Mouse (Mus musculus): ENCODE data around the gene Wdr78.

Gene Wdr78

DNA sequence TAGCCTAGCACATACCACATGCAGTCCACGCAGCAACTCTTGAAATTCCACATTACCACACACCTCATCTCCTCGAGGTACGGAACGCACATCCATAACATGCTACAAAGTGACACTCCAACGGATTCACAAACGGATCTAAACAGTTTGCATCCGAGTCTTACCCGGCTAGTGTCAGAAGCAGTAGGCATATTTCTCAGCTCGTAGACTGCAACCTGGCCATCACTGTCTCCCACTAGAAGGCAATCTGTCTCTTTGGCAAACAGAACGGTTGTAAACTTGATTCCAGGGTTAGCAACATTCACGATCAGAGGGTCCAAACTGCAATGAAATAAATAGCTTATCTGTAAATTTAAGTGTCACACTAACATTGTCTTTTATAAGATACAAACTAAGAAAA, 66.3 kb downstream of the Wdr78 start:
- no peak for DNase-seq

DNA sequence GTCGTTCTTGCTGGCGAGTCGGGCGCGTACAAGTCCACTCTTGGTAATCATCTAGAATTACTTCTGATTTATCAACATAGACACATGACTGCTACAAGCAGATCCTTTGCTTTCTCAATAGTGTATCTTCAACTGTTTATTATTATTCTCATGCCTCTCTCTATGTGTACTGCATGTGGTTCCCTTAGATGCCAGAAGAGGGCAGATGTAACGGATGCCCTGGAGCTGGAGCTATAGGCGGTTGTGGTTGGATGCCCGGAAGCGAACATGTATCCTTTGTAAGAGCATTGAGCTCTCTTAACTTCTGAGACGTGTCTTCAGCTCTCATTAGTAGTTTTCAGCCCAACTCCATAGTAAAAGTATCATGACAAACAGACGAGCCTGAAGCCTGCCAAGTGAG, 71.4 kb downstream of the Wdr78 start:
- DNase-seq, result no peak

DNA sequence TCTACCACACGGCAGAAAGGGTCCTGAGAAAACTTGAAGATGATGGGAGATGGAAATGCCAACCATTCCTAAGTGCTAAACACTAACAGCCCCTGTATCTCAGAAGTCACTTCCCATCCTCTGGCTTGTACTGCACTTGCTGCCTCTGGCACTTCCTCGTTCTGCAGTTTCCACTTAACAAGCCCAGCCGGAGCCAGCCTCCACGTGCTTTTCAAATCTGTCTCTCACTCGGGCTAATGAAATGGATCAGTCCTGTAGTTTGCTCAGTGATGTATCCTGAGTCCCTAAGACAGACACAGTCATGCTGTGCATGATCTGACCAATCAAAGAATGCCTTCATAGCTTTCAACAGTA, 74.5 kb downstream of the Wdr78 start:
- peak; percentile 35 to 38 for DNase-seq

DNA sequence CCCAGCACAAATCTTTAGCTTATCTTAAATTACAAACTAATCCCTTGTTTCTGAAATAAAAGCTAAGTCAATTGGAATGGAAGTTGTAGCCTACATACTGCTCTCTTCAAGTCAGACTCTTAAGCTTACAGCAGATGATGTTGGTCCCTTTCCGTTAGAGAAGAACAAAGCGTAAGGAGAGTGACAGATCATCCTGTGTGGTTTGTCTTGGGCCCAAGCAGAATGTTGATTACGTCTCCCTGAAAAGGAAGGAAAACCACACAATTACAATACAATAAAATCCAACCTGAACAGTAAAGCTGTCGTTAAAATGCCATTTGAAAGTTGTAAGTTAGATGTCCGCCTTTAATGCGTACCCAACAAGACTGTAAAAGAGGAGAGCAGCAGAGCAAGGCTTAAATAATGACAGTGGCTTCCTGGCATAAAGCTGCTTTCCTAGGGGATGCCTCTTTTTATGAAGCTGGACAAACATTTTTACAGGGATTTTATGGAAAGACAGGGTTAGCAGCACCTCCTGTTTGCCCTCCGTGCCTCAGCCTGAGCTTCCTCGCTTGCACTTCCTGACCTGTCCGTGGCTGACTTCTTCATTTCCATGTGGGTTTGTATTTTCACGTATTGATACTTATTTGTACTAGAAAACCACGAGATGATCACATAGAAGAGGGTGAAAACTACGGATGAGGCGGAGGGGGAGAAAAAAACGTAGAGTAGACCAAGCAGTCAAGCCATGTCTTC, 75.1 kb downstream of the Wdr78 start:
- DNase-seq, result no peak

DNA sequence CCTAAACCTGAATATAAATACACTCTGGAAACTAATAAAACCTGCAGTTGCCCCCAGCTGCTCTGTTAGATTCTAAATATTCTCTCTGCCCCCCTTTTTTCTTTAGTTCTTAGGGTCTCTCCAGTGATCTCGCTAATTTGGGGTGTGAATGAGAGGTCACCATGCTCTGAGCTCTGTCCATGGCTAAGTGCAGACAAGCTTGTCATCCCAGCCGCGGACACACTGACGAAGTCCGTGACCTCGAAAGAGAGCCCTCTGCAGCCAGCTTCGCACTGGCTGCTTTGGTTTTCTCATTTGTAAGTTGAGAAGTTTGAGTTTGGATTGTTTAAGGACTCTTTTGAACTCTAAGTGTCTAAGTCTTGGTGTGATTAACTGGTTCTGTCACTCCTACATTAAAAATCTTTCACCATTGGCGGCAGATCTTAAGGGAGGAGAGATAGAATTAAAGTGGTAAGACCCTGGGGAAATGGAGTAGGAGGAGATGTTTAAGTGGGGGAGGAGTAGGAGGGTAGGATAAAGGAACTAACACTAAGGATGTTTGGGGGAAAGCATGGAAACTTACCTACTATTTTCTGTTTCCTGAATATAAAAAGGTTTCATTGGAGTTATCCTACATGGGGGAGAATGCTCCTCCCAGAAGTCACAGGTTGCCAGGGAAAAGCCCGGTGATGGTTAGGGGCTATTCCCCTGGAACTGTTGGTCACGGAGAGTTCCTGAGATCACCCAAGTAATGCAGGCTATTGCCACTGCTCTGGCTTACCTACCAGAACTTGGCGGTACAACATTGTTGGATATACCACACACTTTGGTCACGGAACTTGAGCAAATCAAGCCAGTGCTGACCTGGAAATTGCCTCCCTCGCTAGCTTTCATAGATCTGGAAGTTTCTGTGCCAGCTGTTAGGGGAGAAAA, 85.9 kb downstream of the Wdr78 start:
- DNase-seq, result no peak

DNA sequence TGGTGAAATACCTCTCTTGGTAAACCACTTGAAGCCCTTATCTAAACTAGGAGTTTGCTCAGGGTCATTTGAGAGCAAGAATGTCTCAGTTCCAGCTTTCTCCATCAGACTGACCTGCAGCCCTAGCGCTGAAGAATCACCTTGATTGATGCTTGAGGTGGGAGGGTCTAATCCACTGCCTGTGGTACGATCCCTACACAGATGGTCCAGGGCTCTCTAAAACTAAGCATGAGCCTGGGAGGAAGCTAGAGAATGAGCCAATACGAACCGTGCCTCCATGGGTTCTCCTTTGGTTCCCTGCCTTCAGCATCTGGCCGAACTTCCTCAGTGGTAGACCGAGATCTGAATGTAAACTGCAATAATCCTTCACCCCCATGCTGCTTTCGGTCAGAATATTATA, 86.6 kb downstream of the Wdr78 start:
- DNase-seq, result no peak

DNA sequence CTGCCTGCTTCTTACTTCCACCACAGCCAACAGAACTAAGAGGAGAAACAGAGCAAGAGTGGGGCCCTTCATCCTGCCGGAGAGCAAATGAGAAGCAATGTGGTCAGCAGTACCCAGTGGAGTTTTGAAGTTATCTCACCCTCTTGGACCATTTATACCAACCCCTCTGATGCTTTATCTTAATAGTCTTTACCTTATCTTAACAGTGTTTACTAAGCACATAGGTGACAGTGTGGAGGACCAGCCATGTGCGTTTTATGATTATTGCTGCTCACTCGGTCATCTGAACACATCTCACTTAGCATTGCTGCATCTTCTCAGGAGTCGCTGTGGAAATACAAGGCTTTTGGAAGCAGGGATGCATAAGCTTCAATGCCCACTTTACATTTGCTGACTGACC, 87.7 kb downstream of the Wdr78 start, which contains the start of gene Insl5:
Gene Insl5, minus strand, starts transcription at position 222 of the 400 bp plus-strand sequence.
- no peak for DNase-seq

DNA sequence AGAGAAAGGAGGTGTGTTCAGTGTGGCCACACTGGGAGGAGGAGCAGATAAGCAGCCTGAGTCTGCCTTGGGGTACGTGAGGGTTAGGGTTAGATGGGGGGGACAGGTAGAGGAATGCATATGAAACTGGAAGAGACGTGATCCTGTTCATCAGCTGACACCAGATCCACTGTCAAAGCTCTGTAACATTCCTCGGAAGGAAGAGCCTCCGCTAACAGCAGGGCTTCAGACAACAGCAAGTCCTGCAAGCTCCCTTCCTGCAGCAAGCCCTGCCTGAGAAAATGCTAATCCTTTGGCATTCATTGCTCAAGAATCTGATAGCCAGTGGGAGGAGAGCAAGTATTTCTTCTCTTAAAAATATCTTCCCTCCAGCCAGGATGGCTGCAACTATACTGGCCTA, 100.9 kb downstream of the Wdr78 start:
- no peak for DNase-seq

DNA sequence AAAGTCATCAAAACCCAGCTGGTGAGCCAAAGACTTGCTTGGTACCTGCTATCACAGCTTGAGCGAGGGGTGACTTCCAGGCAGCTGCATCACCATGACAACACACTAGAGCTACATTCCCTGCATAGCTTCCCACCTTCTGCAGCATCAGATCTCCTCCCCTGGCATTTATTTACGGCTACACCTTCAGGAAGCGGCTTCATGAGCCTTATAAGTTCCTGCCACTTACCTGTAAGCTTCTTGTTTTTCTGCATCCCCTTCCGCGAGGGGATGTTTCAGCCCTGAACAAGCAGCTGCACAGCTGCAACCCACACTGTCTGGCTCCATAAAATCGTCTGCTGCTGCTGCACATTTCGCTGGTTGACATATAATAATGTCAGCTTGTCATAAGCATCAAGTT, 102.5 kb downstream of the Wdr78 start:
- peak; percentile 52 to 73 for DNase-seq

DNA sequence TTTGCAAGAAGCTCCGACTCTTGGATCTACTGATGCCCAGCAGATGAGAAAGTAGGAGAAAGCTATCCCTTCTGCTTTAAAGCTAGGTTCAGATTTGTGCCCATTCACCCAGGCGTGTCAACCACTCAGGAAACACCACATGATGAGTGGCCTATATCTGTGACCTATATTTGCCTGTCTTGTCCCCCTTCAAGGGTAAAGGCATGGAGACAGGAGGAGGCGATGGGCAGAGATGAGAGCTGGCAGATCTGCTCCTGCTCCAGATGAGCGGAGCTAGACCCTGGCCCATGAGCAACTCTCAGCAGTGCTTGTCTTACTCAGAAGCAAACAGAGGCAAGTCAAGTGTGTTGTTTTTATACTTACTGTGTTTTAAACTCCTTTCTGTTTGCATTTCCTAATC, 103.6 kb downstream of the Wdr78 start:
- peak; percentile 49 for DNase-seq

DNA sequence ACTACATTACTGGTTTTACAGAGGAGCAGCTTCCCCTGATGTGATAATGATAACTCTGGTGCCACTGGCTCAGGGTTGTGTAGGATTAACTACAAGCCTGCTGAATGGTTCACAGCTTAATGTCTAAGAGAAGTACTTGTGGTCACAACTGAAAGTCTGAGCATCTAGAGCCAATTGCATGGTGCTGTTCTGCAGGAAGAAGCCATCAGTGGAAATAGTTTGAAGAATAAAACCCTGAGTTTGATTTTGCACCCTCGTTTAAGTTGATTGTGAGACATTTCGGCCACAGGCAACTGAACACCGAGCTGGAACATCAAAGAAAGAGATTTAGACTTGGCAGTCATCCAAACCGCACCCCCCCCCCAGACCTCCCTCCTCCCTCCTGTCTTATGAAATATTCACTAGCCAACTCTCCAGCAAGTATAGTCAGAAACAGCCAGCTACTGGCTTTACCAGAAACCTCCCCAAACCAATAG, 107.4 kb downstream of the Wdr78 start:
- DNase-seq, result peak in 1 of 2 experiments; percentile 38

DNA sequence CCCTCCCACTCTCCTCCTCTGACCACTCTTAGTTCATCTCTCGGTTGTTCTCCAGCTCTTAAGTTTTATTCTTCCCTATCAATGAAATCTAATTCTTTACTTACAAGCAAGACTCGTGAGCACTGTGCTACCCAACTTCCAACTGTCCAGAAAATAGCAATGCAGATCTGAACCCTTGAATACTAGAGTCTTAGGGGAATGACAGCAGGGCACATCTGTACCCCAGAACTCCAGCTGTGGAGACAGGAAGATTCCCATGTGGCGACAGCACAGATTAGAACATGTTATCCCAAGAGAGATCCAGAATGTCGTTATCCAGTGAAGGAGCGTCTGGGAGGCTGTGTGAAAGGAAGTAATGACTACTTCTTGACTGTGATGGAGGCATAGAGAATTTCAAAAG, 108.1 kb downstream of the Wdr78 start:
- DNase-seq, result no peak

DNA sequence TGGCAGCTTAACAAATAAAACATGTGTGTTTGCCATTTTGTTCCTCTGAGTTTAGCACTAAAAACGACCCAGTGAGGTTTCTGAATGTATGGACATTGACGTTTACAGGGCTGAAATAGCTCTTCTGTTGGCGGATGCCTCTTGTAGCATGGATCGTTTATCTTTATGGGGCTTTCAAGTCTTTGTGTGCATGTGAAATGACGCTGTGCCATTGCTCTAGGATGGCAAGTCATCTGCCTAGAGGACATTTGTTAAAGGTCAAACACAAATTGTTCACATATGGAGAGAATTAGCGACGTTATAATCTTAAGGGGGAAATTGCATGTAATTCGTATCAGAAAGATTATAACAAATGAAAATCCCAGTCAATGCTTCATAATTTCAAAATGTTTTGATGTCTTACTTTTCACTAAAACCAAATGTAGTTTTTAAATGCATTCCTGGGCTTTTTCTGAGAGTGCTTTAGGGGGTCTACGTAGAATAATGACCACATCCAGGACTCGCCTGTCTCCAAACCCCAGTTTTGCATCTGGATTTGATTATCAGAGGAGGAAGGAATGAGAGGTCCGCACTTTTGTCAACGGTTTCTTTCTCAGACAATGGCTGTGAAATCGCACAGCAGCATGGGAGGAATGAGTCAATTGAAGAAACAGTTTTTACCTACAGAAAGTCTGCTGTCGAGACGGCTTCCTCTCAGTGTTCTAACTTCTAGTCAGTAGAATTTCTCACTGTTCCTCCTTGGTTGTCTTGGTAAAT, 109.0 kb downstream of the Wdr78 start:
- DNase-seq, result no peak

DNA sequence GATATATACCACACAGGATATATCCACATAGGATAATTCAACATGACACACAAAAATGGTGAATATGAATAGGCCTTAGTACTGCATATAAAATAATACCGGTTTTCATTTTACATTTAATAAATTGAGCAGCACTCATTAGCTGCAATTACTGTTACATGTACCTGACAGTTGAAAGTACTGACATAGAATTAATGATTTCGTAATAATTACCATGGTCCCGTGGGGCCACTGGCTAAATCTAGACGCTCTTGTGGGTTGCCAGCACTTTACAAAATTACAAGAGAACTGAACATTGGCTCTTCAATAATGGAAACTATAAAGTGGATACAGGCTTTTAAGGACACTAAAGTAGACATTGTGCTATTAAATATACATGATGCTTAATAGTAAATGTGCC, 109.7 kb downstream of the Wdr78 start:
- no peak for DNase-seq

DNA sequence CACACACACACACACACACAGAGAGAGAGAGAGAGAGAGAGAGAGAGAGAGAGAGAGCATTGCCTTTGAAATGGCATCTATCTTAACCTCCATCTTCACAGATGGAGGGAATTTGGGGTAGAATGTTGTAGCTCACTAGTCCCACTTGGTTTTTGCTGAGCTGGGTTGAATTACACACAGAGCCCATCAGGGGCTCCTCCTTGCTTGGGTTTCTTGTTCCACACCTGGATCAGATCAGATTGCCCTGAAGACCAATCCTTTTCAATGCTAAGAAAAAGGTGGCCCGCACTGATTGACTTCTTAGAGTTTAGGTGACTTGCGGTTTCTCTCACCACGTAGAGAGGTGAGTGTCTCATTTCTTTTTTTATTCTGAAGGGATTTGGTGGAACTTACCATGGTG, 122.7 kb downstream of the Wdr78 start:
- DNase-seq, result peak; percentile 44 to 58

DNA sequence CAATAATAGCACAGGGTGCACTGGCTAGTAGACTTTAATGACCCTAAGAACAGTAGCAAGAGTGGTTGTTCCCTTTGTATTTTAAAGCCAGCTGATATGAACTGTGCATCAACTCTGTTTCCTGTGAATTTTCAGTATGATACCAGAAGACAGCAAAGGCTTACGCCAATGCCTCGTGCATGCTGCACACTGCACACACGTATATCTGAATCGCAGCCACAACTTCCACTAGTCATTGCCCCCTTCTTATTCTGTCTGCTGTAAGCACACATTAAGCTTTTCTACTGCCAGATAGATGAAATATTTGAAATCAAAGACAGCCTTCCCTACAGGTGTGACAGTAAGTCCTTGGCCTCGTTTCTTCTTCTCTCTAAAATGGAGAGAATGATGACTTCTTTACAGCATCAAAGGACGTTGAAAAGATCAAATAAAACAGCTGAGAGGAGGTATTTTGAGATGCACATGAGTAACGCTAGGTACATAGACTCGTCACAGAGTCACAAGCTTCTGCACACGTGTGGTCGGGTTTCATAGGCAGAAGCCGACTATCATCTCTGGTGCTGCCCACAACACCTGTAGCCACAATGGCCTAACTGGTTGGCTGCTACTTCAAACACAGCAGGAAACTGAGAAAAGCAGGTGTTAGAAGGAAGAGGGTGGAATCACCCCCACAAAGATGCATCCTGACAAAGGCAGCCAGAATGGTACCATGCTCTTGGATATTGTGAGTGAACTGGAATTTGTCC, 123.6 kb downstream of the Wdr78 start:
- peak; percentile 71 to 84 for DNase-seq

DNA sequence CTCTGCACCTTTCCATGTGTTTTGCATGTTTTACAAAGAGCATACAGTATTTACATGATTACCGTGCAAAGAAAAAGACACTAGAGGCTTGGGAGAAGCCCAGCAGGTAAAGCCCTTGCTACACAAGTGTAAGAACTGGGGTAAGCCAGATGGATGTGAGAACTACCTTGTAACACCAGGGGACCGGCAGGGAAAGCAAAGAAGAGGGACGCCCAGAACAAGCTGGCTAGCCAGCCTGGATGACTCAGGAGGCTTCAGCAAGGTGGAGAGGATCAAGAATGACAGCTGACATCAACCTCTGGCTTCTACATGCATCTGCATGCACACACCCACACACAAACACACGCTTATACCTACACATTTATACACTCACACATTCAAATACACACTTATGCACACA, 124.3 kb downstream of the Wdr78 start:
- peak; percentile 56 to 61 for DNase-seq

DNA sequence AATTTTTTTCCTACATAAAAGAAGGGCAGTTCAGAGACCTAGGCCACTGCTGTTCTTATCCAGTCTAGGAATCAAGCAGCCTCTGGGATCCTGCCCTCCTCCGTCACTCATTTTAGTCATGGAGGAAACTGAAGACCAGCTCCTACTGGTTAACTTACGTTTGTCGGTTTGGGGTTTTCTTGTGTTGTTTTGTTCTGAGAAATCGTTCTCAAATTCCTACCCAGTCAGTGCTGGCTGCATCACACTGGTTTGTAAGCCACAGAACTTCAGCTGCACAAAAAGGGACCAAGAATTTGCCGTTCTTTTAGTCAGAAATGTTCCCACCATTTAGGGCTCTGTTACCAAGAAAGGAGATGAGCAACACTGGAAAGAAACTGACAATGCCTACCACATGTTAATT, 125.0 kb downstream of the Wdr78 start:
- DNase-seq, result peak in 1 of 2 experiments; percentile 45

DNA sequence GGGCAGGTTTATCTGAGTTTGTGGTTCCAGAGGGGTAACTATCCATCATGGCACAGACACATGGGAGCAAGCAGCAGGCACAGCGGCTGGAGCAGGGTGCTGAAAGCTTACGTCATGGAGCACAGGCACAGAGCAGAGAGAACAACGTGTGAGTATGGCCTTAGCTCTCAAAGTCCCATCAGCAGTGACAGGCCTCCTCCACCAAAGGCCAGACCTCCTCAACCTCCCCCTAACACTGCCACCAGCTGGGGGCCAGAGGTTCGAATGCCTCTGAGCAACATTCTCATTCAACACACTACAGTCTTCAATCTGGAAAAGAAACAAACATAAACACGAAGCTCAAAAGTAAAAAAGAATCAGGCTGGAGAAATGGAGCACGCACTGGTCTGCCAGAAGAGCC, 125.8 kb downstream of the Wdr78 start:
- peak; percentile 58 to 71 for DNase-seq

Measured in thymus, postnatal 36 days (tissue).